Mouse (Mus musculus) lung, embryonic 14.5 days (tissue): ENCODE measurements around the gene Gm27179. TPM values are rescaled to one million over a fixed set of nuclear protein-coding genes. Genes with fewer than 3 reads are reported as not detected.
"Not testable (repeated sequence)": the region's sequence is repeated elsewhere in the genome, so short reads cannot be mapped to it uniquely, and the experiment has no call there.

Experiments used
- ATAC-seq: fragments of 200-750 bp; cut with Nextera tagmentation; 2 replicates; pipeline ENCODE4 v1.8.0; 2017; ENCODE audit warnings: mild to moderate bottlenecking, moderate TSS enrichment, moderate library complexity; ENCODE audit not compliant: insufficient read depth
- DNase-seq: peaks from one replicate; pipeline ENCODE4 v3.0.0-alpha.2; 2015
- H3K27ac ChIP-seq: fragments of 300-500 bp; sonication (generic); 2 replicates; pipeline ENCODE4 v1.5.1; 2014; ENCODE audit warnings: low read depth, mild to moderate bottlenecking, moderate library complexity
- H3K27me3 ChIP-seq: fragments of 300-500 bp; sonication (generic); 2 replicates; pipeline ENCODE4 v1.6.1; 2014; ENCODE audit warnings: low read length, control low read depth; ENCODE audit not compliant: insufficient read depth
- H3K36me3 ChIP-seq: fragments of 300-500 bp; sonication (generic); 2 replicates; pipeline ENCODE4 v1.6.1; 2014; ENCODE audit warnings: control low read depth; ENCODE audit not compliant: insufficient read depth
- H3K4me1 ChIP-seq: fragments of 300-500 bp; sonication (generic); 2 replicates; pipeline ENCODE4 v1.6.1; 2014; ENCODE audit warnings: antibody characterized with exemption, control low read depth; ENCODE audit not compliant: insufficient read depth
- H3K4me2 ChIP-seq: fragments of 300-500 bp; sonication (generic); 2 replicates; pipeline ENCODE4 v1.6.1; 2014; ENCODE audit warnings: mild to moderate bottlenecking
- H3K4me3 ChIP-seq: fragments of 300-500 bp; sonication (generic); 2 replicates; pipeline ENCODE4 v1.5.1; 2014; ENCODE audit warnings: low read depth, low read length
- H3K9ac ChIP-seq: fragments of 300-500 bp; sonication (generic); 2 replicates; pipeline ENCODE4 v1.6.1; 2014
- H3K9me3 ChIP-seq: fragments of 300-500 bp; sonication (generic); 2 replicates; pipeline ENCODE4 v1.6.1; 2016; ENCODE audit warnings: low read depth, low read length, control low read depth
- WGBS: fragments of 180-500 bp; shearing (Covaris S2); extraction: QIAGEN DNeasy Blood & Tissue Kit; methylation state at CpG from one replicate; pipeline ENCODE4 v1.1.7; 2014; 5-methylcytosine and 5-hydroxymethylcytosine counted together
- polyA plus RNA-seq: library from polyadenylated mRNA; unstranded; fragments of >200 nt; fragmentation: Nextera tagmentation; extraction: Ambion mirVana; gene quantifications from 2 replicates; pipeline ENCODE4 v1.2.1, GENCODE M21; 2014

The Gm27179 gene
- polyA plus RNA-seq, 1 experiment from 2014 or later, result not detected

GRCm38 (mm10) chr14:69523001-69523400, 10.7 kb upstream of the Gm27179 start:
- not testable (repeated sequence) for H3K9ac ChIP-seq

DNA sequence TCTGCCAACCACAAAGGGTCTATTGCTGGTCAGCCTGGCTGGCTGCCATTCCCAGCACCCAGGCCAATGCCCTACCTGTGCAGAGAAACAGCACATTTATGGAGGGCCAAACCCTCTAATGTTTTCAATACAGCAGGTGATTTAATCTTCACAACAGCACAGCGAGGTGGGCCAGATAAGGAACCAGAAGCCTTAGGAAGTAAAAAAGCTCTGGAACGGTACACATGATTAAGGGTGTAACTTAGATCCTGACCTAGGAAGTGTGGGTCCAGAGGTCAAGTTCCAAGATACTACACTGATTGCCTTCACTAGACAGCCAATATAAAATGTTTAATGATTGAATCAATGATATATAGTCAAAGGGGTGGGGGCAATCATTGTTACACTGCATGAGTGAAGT, 8.5 kb upstream of the Gm27179 start:
- not testable (repeated sequence) for ATAC-seq, H3K36me3 ChIP-seq, H3K4me2 ChIP-seq, H3K9me3 ChIP-seq, H3K4me1 ChIP-seq, H3K4me3 ChIP-seq, H3K9ac ChIP-seq, H3K27me3 ChIP-seq, H3K27ac ChIP-seq, DNase-seq
- WGBS, result no CpG with 5 or more reads among the region's 2 CpGs

More at GRCm38 (mm10) chr14:69523001-69523400, 10.7 kb upstream of the Gm27179 start:
- not testable (repeated sequence) for DNase-seq, H3K4me3 ChIP-seq, H3K9me3 ChIP-seq, H3K27ac ChIP-seq, H3K27me3 ChIP-seq, H3K4me2 ChIP-seq, H3K36me3 ChIP-seq, H3K4me1 ChIP-seq, ATAC-seq
- WGBS, result no CpG with 5 or more reads among the region's 1 CpGs

DNA sequence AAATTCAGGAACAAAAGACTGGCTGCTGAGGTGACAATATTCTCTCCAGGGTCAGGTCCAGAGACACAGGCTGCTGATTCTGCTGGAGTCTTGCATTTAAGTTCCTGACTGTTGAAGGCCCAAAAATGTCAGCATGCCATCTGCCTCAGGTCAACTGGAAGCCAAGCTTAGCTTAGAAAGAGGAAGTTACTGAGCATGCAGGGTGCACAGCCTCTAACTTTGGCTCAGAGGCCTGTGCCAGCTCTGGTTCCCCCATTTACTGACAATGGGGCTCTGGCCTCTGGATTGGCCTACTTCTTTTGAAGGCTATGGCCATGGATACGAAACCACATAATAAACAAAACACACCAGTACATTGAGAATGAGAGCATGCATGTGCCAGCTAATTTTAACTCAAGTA, 5.3 kb downstream of the Gm27179 start:
- no CpG with 5 or more reads among the region's 1 CpGs for WGBS

DNA sequence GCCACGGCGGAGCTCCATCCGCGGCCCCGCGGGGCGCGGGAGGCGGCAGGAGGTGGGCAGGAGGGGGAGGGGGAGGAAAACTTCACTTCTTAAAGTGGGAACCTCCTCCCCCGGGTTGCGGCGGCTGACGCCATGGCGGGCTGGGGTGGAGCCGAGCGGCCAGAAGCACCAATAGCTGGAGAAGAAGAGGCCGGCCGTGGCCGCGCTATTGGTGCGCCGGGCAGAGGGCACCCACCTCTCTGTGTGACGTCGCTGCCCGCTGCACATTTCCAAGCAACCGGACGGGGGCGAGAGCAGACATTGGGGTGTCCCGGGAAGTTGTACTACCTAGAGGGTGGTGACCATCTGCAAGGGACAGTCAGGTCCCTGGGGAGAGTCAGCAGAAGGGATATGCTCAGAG, 9.2 kb downstream of the Gm27179 start, which contains the start of gene Gm16867:
Gene Gm16867 (minus strand): TSS at position 189 of the 400 bp plus-strand sequence.
- H3K4me1 ChIP-seq, H3K9me3 ChIP-seq, DNase-seq, H3K4me3 ChIP-seq, H3K4me2 ChIP-seq, H3K9ac ChIP-seq, H3K36me3 ChIP-seq, H3K27ac ChIP-seq, H3K27me3 ChIP-seq: not testable (repeated sequence)
- ATAC-seq, result peak; percentile 99
- WGBS, result no CpG with 5 or more reads among the region's 29 CpGs

More for the DNA sequence above, 5.3 kb downstream of the Gm27179 start:
- not testable (repeated sequence) for H3K36me3 ChIP-seq, H3K27me3 ChIP-seq, H3K9me3 ChIP-seq, ATAC-seq, H3K9ac ChIP-seq, H3K4me3 ChIP-seq, DNase-seq, H3K4me1 ChIP-seq, H3K27ac ChIP-seq, H3K4me2 ChIP-seq

GRCm38 (mm10) chr14:69502440-69503150, 9.8 kb downstream of the Gm27179 start:
- H3K27me3 ChIP-seq, H3K4me3 ChIP-seq, ATAC-seq, H3K9me3 ChIP-seq, H3K27ac ChIP-seq, H3K4me1 ChIP-seq, H3K4me2 ChIP-seq, H3K36me3 ChIP-seq, DNase-seq, H3K9ac ChIP-seq: not testable (repeated sequence)
- WGBS, result no CpG with 5 or more reads among the region's 73 CpGs

DNA sequence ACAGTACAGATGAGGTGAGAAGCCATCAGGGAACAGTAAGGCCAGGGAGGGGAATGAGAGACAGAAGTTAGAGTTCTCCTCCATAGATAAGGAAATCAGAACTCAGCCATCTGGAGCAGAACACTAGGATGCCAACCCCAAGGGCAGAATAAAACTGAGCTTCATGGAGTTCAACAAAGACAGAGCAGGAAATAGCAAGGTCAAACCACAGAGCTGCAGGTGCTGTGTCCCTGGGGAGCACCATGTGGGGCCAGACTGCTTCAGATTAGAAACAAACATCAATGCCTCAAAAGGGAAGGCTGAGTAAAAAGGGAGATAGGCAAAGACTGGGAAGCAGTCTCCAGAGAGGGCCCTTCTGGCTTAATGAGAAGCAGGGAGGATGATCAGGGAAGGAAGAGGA, 16.1 kb downstream of the Gm27179 start:
- not testable (repeated sequence) for H3K9me3 ChIP-seq, H3K4me1 ChIP-seq, H3K4me3 ChIP-seq, DNase-seq, ATAC-seq, H3K27ac ChIP-seq, H3K36me3 ChIP-seq, H3K4me2 ChIP-seq, H3K9ac ChIP-seq, H3K27me3 ChIP-seq

- WGBS, result no CpG with 5 or more reads among the region's 2 CpGs
- not testable (repeated sequence) for H3K27ac ChIP-seq, H3K36me3 ChIP-seq, DNase-seq, H3K4me1 ChIP-seq, H3K9ac ChIP-seq, H3K4me3 ChIP-seq, H3K27me3 ChIP-seq, H3K9me3 ChIP-seq, ATAC-seq, H3K4me2 ChIP-seq
Observed at GRCm38 (mm10) chr14:69494946-69495345, 17.4 kb downstream of the Gm27179 start.

- H3K9ac ChIP-seq, H3K36me3 ChIP-seq, H3K27ac ChIP-seq, DNase-seq, H3K4me2 ChIP-seq, H3K4me1 ChIP-seq, H3K27me3 ChIP-seq, ATAC-seq, H3K4me3 ChIP-seq, H3K9me3 ChIP-seq: not testable (repeated sequence)
- no CpG with 5 or more reads among the region's 3 CpGs for WGBS
Observed at GRCm38 (mm10) chr14:69494522-69494921, 17.8 kb downstream of the Gm27179 start.

- H3K4me2 ChIP-seq, ATAC-seq, H3K4me3 ChIP-seq, DNase-seq, H3K4me1 ChIP-seq, H3K9me3 ChIP-seq, H3K36me3 ChIP-seq, H3K27ac ChIP-seq, H3K9ac ChIP-seq, H3K27me3 ChIP-seq: not testable (repeated sequence)
- no CpG with 5 or more reads among the region's 10 CpGs for WGBS
Observed at GRCm38 (mm10) chr14:69488001-69488400, 24.3 kb downstream of the Gm27179 start.

DNA sequence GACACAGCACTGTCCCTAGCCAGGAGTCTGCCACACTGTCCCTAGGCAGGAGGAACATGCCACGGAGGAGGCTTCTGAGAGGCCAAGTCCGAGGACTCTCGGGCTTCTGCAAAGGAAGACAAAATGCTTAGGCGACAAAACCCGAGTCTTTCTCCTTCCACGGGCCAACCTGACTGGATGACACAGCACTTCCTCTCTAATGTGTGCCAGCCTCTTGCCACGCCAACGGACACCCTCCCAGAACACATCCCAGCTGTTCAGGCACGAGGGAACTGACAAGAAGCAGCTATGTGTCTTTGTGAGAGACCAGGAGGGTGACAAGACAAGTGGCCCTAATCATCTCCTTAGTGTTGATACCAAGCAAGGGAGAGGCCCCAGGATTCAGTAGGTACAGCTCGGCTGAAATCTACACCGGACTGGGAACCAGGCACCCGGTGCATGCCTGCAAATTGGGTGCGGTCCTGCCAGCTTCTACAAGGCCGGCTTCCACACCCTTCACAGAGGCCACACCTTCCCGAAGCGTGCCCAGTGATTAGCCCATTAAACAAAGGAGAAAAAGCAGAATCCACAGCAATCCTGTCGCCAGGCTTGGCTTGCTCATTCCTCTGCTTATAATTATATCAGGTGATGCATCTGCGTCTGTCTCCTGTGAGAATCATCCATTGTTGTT, 26.7 kb downstream of the Gm27179 start:
- not testable (repeated sequence) for H3K4me2 ChIP-seq, H3K36me3 ChIP-seq, ATAC-seq, H3K27ac ChIP-seq, DNase-seq, H3K9ac ChIP-seq, H3K9me3 ChIP-seq, H3K4me1 ChIP-seq, H3K27me3 ChIP-seq, H3K4me3 ChIP-seq
- WGBS, result no CpG with 5 or more reads among the region's 18 CpGs
